ENCODE assay signal across 19 mouse cellular contexts in genomic region chr17:78619981-78620380, GRCm38 (mm10).
DNase-seq lines count a peak whose midpoint lies in the region.
"Had no signal": no experiment of that assay in that cellular context is flagged by ENCODE, and none has a peak within 500 bp of the region (broad histone marks: within the 10 kb centered on the region; RNA-seq: fewer than 3 reads in every experiment).

No protein-coding gene starts in this region.

- peak; percentile 58 for DNase-seq in heart, embryonic 10.5 days (ENCODE audit: low spot score)
- DNase-seq in heart, adult 18-20 months: no peak
- peak; percentile 27 for DNase-seq in testis, postnatal 10 days (ENCODE audit: low spot score)
- no peak for DNase-seq in testis, postnatal 14 days (ENCODE audit: low spot score)
- no peak for DNase-seq in ovary, postnatal 10 days (ENCODE audit: low spot score)
- DNase-seq: adrenal gland, adult 2 months; adrenal gland, postnatal 10 days; adrenal gland, postnatal 25 days; cerebellum, adult 11 months; cerebellum, adult 18-20 months; cerebellum, adult 8-10 months; cerebellum, adult 9-11 months; cerebellum, postnatal 14 days; cerebellum, postnatal 36 days; forebrain, postnatal 0 days had no signal

- WGBS in heart, embryonic 10.5 days: 88% methylated on average over 7 of the region's 7 CpGs

- no peaks in the 10 kb centered on the region for H3K36me3 ChIP-seq in heart, embryonic 10.5 days
- H3K36me3 ChIP-seq: embryonic facial prominence, embryonic 10.5 days; embryonic facial prominence, embryonic 12.5 days; forebrain, embryonic 15.5 days had no signal

- H3K27me3 ChIP-seq in heart, embryonic 10.5 days (ENCODE audit: insufficient read depth, poor library complexity, severe bottlenecking): no peaks in the 10 kb centered on the region
- H3K27me3 ChIP-seq: embryonic facial prominence, embryonic 12.5 days; forebrain, embryonic 13.5 days; forebrain, embryonic 15.5 days had no signal

- H3K9me3 ChIP-seq in heart, embryonic 10.5 days: no peaks in the 10 kb centered on the region
- H3K9me3 ChIP-seq: embryonic facial prominence, embryonic 10.5 days; forebrain, embryonic 13.5 days; forebrain, embryonic 15.5 days had no signal

- no peak overlapping the region for H3K4me3 ChIP-seq in heart, embryonic 10.5 days
- H3K4me3 ChIP-seq: embryonic facial prominence, embryonic 10.5 days; embryonic facial prominence, embryonic 12.5 days; forebrain, embryonic 13.5 days; forebrain, embryonic 15.5 days had no signal

- H3K4me1 ChIP-seq in heart, embryonic 10.5 days: 0 out of 2 replicates have a peak, but pooled peaks cover 2% of the 10 kb centered on the region
- H3K4me1 ChIP-seq: embryonic facial prominence, embryonic 12.5 days; forebrain, embryonic 13.5 days; forebrain, embryonic 15.5 days had no signal

- H3K27ac ChIP-seq in heart, embryonic 10.5 days: no peak overlapping the region
- H3K27ac ChIP-seq: embryonic facial prominence, embryonic 10.5 days; embryonic facial prominence, embryonic 12.5 days; forebrain, embryonic 13.5 days; forebrain, embryonic 15.5 days had no signal

Comparison
In these comparisons a context has a peak if more than half of its experiments do, and no peak if none do; other contexts are left out.
1. DNase-seq: peak in heart, embryonic 10.5 days (single experiment) and testis, postnatal 10 days (single experiment); none in heart, adult 18-20 months (0 of 2), testis, postnatal 14 days (single experiment) and ovary, postnatal 10 days (single experiment).